Mouse (Mus musculus): ENCODE data around the gene Fcrl6. TPM values are rescaled to one million over a fixed set of nuclear protein-coding genes. Genes with fewer than 3 reads are reported as not detected.

The Fcrl6 gene
- polyA plus RNA-seq, 1 experiment: not detected

- TF ChIP-seq GATA1 (IDR thresholded peaks at IDR 0.05; ENCODE audit: low read length): no peak
Measured at GRCm38 (mm10) chr1:172619235-172619634, 16.9 kb upstream of the Fcrl6 start.

DNA sequence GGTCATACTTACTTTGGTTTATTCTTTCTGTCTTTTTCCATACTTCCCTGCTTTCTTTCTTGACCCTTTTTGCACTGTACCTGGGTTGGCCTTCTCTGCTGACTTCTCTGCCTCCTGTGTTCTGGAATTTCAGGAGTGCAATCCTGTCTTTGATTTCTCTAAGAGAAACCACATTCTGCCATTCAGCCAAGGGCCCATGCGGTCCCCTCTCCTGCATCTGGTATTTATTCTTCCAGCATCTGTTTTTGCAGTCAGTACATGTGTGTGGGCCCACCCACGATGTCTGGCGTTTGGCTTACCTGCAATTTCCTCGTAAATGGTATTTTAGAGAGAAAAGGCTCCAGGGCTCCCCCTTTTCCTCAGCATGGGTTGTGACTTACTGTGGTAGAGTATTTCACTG, 15.8 kb upstream of the Fcrl6 start:
- TF ChIP-seq GATA1 (IDR thresholded peaks at IDR 0.05; ENCODE audit: low read length): no peak

GRCm38 (mm10) chr1:172617365-172618076, 15.2 kb upstream of the Fcrl6 start:
- no peak for TF ChIP-seq GATA1 (IDR thresholded peaks at IDR 0.05; ENCODE audit: low read length)

- no peak for TF ChIP-seq GATA1 (IDR thresholded peaks at IDR 0.05; ENCODE audit: low read length)
Measured at GRCm38 (mm10) chr1:172616537-172617300, 14.4 kb upstream of the Fcrl6 start.

DNA sequence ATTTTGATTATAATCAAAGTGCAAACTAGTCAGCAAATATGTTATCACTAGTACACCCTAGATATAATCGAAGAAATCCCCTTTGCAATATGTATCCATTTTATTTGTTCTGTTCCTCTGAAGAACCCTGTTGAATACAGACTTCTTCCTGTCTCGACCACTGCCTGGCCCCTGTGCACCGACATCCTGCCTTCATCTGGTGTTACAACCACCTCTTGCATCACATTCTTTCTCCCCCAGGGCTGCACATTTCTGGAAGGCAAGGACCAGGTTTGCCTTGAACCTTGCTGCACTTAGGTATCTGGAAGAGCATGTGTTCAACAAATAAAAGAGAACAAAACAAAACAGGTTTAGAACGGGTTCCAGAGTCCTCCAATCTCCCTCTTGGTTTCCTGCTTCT, 13.1 kb upstream of the Fcrl6 start:
- TF ChIP-seq GATA1 (IDR thresholded peaks at IDR 0.05; ENCODE audit: low read length): no peak

GRCm38 (mm10) chr1:172614654-172615053, 12.3 kb upstream of the Fcrl6 start:
- no peak for TF ChIP-seq GATA1 (IDR thresholded peaks at IDR 0.05; ENCODE audit: low read length)

DNA sequence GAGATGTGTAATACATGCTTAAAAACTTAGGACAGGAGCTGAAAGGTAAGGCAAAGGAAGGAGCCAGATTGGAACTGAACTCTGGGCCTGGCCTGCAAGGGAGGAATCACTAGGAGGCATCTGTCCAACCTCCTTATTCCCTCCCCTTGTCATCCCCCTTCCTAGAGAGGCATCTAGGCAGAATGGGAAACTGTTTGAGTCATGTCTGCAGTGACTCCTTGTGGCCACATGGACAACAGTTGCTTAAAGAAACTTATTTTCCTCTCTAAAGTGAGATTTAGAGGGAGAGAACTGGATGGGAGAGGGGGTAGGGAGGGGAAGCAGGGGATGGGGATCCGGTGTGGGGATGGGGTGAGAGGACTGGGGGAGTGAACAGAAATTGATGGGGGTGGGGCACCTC, 10.4 kb upstream of the Fcrl6 start:
- no peak for TF ChIP-seq GATA1 (IDR thresholded peaks at IDR 0.05; ENCODE audit: low read length)

GRCm38 (mm10) chr1:172611304-172611703, 9.0 kb upstream of the Fcrl6 start:
- TF ChIP-seq GATA1 (IDR thresholded peaks at IDR 0.05; ENCODE audit: low read length): no peak

GRCm38 (mm10) chr1:172594495-172594894, 7.9 kb downstream of the Fcrl6 start:
- TF ChIP-seq GATA1 (IDR thresholded peaks at IDR 0.05; ENCODE audit: low read length): no peak

DNA sequence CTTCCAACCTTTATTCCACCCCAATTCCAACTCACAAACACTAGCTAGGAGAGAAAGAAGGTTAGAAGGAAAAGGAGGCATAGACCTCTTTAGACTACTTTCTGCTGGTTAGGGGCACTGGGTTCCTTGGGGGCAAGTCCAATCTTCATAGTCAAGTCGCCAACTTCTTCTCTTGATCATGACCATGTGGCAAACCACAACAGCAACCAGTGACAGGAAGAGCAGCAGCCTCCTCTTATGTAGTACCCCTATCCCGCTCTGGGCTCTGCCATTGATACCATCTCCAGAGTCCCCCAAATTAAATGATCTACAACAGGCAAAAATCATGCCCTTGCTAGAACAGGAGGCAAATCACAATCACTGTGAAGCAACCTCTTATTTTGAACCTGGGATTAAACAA, 8.4 kb downstream of the Fcrl6 start:
- TF ChIP-seq GATA1 (IDR thresholded peaks at IDR 0.05; ENCODE audit: low read length): no peak

DNA sequence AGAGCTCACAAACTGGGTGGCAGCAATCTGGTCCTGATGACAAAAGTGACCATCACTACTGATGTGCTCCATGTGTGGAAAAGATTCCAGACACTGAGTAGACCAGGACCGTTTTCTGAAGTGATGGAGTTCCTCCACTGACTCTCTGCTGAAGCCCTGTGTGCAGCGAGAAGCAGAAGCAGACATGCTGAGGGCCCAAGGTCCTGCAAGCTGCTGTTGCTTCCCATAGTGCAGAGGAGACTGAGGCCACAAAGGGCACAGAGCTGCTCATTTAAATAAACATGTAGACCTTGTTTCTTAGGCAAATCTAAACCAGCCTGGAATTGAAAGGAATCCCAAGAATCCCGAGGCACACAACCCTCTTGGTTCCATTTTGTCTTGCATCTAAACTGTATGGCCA, 9.0 kb downstream of the Fcrl6 start:
- no peak for TF ChIP-seq GATA1 (IDR thresholded peaks at IDR 0.05; ENCODE audit: low read length)

GRCm38 (mm10) chr1:172590385-172590784, 12.0 kb downstream of the Fcrl6 start, which contains the start of gene Slamf8:
TSS of gene Slamf8 (minus strand) at chr1:172590568.
- no peak for TF ChIP-seq GATA1 (IDR thresholded peaks at IDR 0.05; ENCODE audit: low read length)

GRCm38 (mm10) chr1:172585612-172586567, 16.5 kb downstream of the Fcrl6 start:
- TF ChIP-seq GATA1 (IDR thresholded peaks at IDR 0.05; ENCODE audit: low read length): no peak

- no peak for TF ChIP-seq GATA1 (IDR thresholded peaks at IDR 0.05; ENCODE audit: low read length)
Measured at GRCm38 (mm10) chr1:172585026-172585425, 17.3 kb downstream of the Fcrl6 start.

GRCm38 (mm10) chr1:172584271-172584670, 18.1 kb downstream of the Fcrl6 start:
- TF ChIP-seq GATA1 (IDR thresholded peaks at IDR 0.05; ENCODE audit: low read length): no peak

GRCm38 (mm10) chr1:172582436-172582835, 19.9 kb downstream of the Fcrl6 start:
- TF ChIP-seq GATA1 (IDR thresholded peaks at IDR 0.05; ENCODE audit: low read length): no peak
